Mouse (Mus musculus) lung, postnatal 0 days (tissue): ENCODE measurements around the gene Lcn6.

ENCODE experiments used
- CTCF ChIP-seq: IDR thresholded peaks from 2 replicates; pipeline ENCODE4 v1.5.1; 2016; ENCODE audit warnings: antibody characterized with exemption, mild to moderate bottlenecking
- EP300 ChIP-seq: IDR thresholded peaks from 2 replicates; pipeline ENCODE4 v1.6.1; 2016; ENCODE audit warnings: antibody characterized with exemption, mild to moderate bottlenecking, control low read depth

GRCm38 (mm10) chr2:25676486-25676885, at the start of gene Lcn6:
- TF ChIP-seq CTCF (no peak), EP300 (no peak)
